Mouse (Mus musculus) left cerebral cortex, postnatal 10 days (tissue): ENCODE measurements around the gene Tshr. TPM values are rescaled to one million over a fixed set of nuclear protein-coding genes. Genes with fewer than 3 reads are reported as not detected.
"Not testable (repeated sequence)": the region's sequence is repeated elsewhere in the genome, so short reads cannot be mapped to it uniquely, and the experiment has no call there.

ENCODE experiments used
- DNase-seq, 2 experiments: peaks; one replicate each; pipeline ENCODE4 v3.0.0; 2021 to 2022; ENCODE audit warnings: low spot score in 2 of 2, mixed read lengths in 1 of 2; ENCODE audit errors: extremely low spot score in 1 of 2
- intact Hi-C: fragments of 180-260 bp; cut with DNase I; formaldehyde crosslinking; loops from one replicate; pipeline ENCODE4 v1.15.1; 2025
- total RNA-seq, 2 experiments: library from RNA; stranded (reverse); gene quantifications; 2 replicates each; pipeline ENCODE4 v1.2.3; 2021

The Tshr gene
- total RNA-seq, 2 experiments from 2014 or later = 2.0 to 2.9 TPM

DNA sequence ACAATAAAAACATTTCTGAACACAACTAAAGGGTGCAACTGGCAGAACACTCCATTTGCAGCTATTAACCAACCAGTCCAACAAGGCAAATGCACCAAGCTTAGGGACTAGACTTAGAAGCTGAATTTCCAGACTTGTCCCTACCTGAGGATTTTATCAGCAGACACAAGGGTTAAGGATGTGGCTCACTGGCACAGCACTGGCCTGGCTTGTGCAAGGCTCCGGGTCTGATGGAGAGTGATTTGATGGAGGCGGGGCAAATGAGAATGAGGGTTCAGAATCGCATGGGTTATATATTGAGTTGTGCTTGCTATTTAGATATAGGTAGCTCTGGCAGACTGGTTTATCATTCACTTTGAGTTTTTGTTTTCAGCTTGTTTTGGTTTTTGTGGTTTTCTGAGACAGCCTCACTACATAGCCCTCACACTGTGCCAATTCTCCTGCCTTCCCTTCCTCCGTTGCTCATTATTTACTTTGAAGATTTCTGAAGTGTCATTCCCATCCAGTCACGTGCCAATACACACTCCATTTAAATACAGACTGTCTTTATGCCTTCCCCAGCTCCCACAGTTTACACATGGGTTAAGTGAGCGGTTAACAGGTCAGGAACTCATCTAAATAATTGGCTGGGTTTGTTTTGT lies 198.1 kb downstream of the Tshr start:
- DNase-seq = no peak
- intact Hi-C loops = loop anchor here (10.0 kb wide), 1 partner anchor 222 kb away; no protein-coding TSS in a partner anchor

GRCm38 (mm10) chr12:91583409-91583808 lies 199.0 kb downstream of the Tshr start:
- intact Hi-C loops = loop anchor here (10.0 kb wide), 1 partner anchor 221 kb away; no protein-coding TSS in a partner anchor
- no peak for DNase-seq

DNA sequence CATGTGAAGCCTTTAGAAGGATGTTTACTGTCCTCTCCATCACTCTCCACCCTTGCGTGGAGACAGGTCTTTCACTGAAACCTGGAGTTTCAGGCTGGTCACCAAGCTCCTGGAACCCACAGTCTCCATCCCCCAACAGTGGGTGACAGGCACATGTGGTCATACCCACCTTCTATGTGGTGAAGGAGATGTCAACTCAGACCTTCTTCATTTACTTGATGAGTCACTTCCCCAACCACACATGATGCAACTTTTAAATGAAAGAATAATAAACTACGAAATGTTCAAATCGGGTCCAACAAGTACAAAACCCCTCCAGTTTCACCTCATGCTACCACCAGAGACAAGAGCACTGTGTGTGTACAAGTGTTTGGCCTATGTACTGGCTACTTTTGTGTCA lies 200.8 kb downstream of the Tshr start:
- intact Hi-C loops = loop anchor here (10.0 kb wide), 1 partner anchor 220 kb away; no protein-coding TSS in a partner anchor

GRCm38 (mm10) chr12:91585815-91586214 lies 201.5 kb downstream of the Tshr start:
- DNase-seq = not testable (repeated sequence)
- intact Hi-C loops = loop anchor here (10.0 kb wide), 1 partner anchor 219 kb away; no protein-coding TSS in a partner anchor

More for the DNA sequence above, 200.8 kb downstream of the Tshr start:
- DNase-seq = no peak

GRCm38 (mm10) chr12:91587077-91587476 lies 202.7 kb downstream of the Tshr start:
- intact Hi-C loops = loop anchor here (10.0 kb wide), 1 partner anchor 218 kb away; no protein-coding TSS in a partner anchor
- no peak for DNase-seq

GRCm38 (mm10) chr12:91587491-91588033 lies 203.2 kb downstream of the Tshr start:
- DNase-seq = no peak
- intact Hi-C loops = loop anchor here (10.0 kb wide), 1 partner anchor 217 kb away; no protein-coding TSS in a partner anchor

DNA sequence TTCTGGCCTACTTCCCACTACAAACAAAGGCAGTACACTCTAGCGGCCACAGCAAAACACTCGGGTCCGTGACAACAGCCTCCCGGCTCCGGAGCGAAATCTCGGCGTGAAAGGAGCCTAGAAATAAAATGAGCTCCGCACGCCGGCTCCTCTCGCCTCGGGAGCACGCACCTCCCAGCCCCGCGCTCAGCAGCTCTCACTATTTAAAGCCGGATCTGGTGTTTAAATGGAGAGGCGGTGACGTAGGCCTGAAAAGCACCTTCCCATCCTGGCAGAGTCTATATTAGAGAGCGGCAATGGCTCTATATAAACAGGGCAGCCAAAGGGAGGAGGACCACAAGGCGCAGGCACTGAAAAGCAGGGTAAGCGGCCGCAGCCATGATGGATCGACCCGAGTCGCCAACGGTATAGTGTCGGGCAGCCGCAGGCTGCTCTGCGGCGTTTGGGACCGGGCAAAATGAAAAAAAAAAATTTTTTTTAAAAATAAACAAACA lies 203.9 kb downstream of the Tshr start:
- DNase-seq = peak; percentile 92 to 94
- intact Hi-C loops = loop anchor here (10.0 kb wide), 1 partner anchor 217 kb away; no protein-coding TSS in a partner anchor

- intact Hi-C loops = loop anchor here (10.0 kb wide), 1 partner anchor 216 kb away; no protein-coding TSS in a partner anchor
Measured at GRCm38 (mm10) chr12:91588670-91589541, 204.5 kb downstream of the Tshr start.

DNA sequence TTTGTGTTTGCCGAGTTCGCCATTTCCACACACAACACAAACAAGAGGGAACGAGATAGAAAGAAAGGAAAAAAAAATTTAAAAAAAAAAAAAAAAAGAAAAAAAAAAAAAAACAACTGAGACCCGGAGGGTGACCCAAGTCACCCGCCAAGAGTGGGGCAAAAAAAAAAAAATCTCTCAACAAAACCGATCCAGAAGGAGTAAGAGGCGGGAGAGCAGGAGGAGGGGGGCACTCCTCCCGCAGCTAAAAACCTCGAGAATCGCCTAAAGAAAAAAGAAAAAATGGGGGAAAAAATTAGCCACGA lies 205.1 kb downstream of the Tshr start:
- DNase-seq = no peak
- intact Hi-C loops = loop anchor here (10.0 kb wide), 1 partner anchor 215 kb away; no protein-coding TSS in a partner anchor

More at GRCm38 (mm10) chr12:91588670-91589541, 204.5 kb downstream of the Tshr start:
- peak in 1 of 2 experiments; percentile 74 for DNase-seq

- peak; percentile 89 to 97 for DNase-seq
- intact Hi-C loops = loop anchor here (10.0 kb wide), 1 partner anchor 215 kb away; no protein-coding TSS in a partner anchor
Measured at GRCm38 (mm10) chr12:91589847-91590690, 205.7 kb downstream of the Tshr start, which contains the start of gene Gtf2a1. TSS of gene Gtf2a1 (minus strand) at chr12:91590487.

GRCm38 (mm10) chr12:91590716-91591115 lies 206.4 kb downstream of the Tshr start:
- intact Hi-C loops = no loop called here
- no peak for DNase-seq

GRCm38 (mm10) chr12:91591191-91591590 lies 206.8 kb downstream of the Tshr start:
- intact Hi-C loops = no loop called here
- DNase-seq = no peak

DNA sequence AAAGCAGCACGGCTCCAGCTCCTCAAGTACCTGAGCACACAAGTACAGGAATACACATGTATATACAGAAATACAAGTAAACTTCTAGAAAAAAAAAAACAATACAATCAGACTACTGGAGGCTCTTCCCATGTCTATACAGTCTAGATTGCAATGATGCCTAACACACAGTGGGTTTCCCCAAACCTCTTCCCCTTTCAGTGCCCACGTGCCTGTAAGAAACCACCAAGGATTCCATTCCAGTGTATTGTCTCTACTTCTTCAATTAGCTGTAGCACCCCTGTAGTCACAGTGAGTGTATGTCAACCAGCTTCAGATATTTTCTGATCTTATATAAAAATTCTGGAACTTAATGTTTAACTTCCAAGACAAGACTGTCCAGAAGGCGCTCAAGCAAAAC lies 207.8 kb downstream of the Tshr start:
- intact Hi-C loops = no loop called here
- no peak for DNase-seq

Other genes starting within 250 kb of the Tshr start
- gene Cep128, start 154 bp upstream of the Tshr start, total RNA-seq = 1 to 10 TPM; 6.8 to 7.6 TPM
- gene Gtf2a1, start 205.9 kb downstream of the Tshr start, total RNA-seq = 10 to 100 TPM; 49.5 to 52.7 TPM